Mouse (Mus musculus) ES-E14 (cell line): ENCODE data around the gene Pacsin3.

Experiments
- CHD2 ChIP-seq: IDR thresholded peaks from 2 replicates; pipeline ENCODE4 v1.6.1; 2014; ENCODE audit warnings: mild to moderate bottlenecking, low read depth, low read length, inconsistent platforms
- MAFK ChIP-seq: IDR thresholded peaks from 2 replicates; pipeline ENCODE4 v1.6.1; 2014; ENCODE audit warnings: mild to moderate bottlenecking, low read depth, low read length, inconsistent platforms; ENCODE audit not compliant: insufficient read depth
- ZC3H11A ChIP-seq: IDR thresholded peaks from 2 replicates; pipeline ENCODE4 v1.6.1; 2012; ENCODE audit warnings: low read depth, mild to moderate bottlenecking, inconsistent platforms, low read length, borderline replicate concordance
- ZNF384 ChIP-seq: IDR thresholded peaks from 2 replicates; pipeline ENCODE4 v1.6.1; 2012; ENCODE audit warnings: low read depth, low read length, inconsistent platforms

DNA sequence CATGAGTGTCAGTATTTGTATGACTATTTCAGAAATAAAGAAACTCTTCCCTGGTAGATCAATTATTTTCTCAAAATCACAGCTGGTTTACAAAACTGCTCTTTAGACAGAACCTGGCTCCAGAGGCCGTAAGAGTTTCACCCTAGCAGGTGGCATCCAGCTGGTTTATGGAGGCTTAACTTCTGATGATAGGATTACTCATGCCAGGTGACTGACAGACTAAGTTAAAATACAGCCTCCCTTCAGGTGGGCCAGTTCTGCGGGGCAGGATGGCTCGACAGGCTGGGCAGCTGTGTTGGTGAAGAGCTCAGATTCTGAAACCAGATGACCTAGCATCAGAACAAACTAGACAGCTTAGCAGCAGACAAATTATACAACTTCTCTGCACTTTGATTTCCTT is 53.8 kb downstream of the Pacsin3 start:
- no peak for TF ChIP-seq ZNF384
- no peak for TF ChIP-seq ZC3H11A
- TF ChIP-seq MAFK, result no peak
- no peak for TF ChIP-seq CHD2
